Mouse (Mus musculus): Measurements from ENCODE around the gene Scgb1b20.
"Not testable (repeated sequence)": the region's sequence is repeated elsewhere in the genome, so short reads cannot be mapped to it uniquely, and the experiment has no call there.

The Scgb1b20 gene

GRCm38 (mm10) chr7:33372934-33373333, at the start of gene Scgb1b20:
Gene Scgb1b20 (plus strand): TSS chr7:33373234.
- DNase-seq = not testable (repeated sequence)

GRCm38 (mm10) chr7:33366222-33366621, 6.8 kb upstream of the Scgb1b20 start, which contains the start of gene Scgb2b20:
Gene Scgb2b20 (minus strand): TSS chr7:33366322.
- not testable (repeated sequence) for DNase-seq

GRCm38 (mm10) chr7:33399749-33400148, 26.7 kb downstream of the Scgb1b20 start:
- DNase-seq = not testable (repeated sequence)

GRCm38 (mm10) chr7:33401650-33402049, 28.6 kb downstream of the Scgb1b20 start:
- no peak for DNase-seq

- not testable (repeated sequence) for DNase-seq
These were observed 36.6 kb downstream of the Scgb1b20 start for GRCm38 (mm10) chr7:33409681-33410080.
